Mouse (Mus musculus) mouse trophoblast stem cell (cell line): ENCODE data around the gene Rtn1.

Experiments
- in situ Hi-C, 2 experiments: fragments of 300-500 bp; cut with MseI, MboI; formaldehyde crosslinking; loops; 2 replicates in 1 of 2; 3 replicates in 1 of 2; pipeline ENCODE4 v1.15.1; 2025

Gene Rtn1

DNA sequence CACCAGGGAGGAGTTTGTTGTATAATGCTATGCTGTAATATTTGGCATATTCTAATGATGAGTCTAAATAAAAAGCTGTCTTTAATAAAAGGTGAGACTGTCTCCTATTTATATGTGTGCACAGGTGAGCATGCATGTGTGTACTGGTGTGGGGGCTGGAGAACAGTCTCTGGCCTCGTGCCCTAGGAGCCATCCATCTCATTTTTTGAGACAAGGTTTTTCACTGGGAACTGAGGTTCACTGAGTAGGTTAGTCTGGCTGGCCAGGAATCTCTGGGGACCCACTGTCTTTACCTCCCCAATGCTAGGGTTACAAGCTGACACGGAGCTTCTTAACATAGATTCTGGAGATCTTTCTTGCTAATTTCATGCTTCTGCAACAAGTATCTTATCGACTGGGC, 176.7 kb downstream of the Rtn1 start:
- in situ Hi-C loops = no loop called here

DNA sequence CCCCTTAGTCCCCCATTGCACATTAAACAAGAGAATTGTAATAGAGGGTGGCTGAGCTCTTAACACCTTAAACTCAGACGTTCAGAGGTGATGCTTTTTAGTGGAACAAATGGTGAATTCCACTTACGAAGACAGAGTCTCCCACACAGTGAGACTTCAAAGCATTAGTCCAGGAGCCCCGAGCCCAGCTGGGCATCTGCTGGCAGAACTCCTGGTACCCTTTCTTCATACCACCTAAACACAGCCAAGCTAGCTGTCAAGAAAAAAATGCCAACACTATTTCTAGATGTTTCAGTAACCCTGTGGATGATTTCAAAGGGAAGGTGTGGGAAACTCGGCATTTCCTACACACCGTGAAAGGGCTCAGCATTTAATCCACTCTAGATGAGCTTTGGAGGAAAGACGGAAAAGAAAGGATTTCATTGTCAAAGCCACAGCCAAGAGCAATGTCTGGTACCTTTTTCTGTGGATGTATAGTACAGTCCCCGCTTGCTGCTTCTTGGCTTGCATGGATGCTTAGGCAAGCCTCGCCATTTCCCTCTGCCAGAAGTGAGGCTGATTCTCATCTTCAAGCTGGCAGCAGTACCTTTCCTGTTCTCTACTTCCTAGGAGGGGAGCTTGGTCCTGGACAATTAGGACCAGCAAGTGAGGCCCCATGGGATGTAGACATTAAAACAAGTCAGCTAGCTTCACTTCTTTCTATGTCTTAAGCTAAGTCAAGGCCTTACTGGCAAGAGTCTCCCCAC, 179.2 kb downstream of the Rtn1 start:
- in situ Hi-C loops = no loop called here

DNA sequence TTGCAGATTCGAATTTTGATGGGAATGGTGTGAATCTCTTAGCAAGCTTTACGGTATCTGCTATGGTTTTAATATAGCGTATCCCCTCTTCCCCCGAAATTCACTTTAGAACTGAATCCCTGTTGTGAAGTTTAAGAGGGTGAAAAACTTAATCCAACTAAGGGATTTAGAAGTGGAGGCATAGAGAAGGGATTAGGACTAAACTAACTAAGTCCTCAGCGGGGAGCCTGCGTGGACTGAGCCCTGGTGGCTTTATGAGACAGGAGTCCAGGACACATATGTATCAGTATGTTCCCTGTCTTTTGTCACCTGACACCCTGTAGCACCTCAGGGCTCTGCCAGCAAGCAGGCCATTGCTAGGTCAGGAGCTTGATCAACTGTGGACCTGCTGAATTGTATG, 181.1 kb downstream of the Rtn1 start:
- in situ Hi-C loops = no loop called here

DNA sequence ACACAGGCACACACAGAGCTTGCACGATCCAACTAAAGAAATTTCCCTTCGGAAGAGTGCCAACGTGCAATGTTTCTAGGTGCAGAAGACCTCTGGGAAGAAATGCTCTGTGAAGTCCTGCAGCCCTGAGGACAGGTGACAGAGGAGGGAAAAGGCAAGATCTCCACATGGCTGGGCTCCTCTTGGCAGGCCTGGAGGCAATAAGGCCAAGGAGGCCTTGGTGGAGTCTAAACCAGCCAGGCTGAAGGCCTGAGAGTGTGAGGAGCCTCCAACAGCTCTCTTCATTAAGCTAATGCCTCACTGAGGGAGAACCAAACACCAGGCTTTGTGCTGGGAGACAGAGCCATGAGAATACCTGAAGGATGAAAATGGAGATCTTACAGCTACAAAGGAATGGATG, 183.5 kb downstream of the Rtn1 start:
- in situ Hi-C loops = no loop called here

DNA sequence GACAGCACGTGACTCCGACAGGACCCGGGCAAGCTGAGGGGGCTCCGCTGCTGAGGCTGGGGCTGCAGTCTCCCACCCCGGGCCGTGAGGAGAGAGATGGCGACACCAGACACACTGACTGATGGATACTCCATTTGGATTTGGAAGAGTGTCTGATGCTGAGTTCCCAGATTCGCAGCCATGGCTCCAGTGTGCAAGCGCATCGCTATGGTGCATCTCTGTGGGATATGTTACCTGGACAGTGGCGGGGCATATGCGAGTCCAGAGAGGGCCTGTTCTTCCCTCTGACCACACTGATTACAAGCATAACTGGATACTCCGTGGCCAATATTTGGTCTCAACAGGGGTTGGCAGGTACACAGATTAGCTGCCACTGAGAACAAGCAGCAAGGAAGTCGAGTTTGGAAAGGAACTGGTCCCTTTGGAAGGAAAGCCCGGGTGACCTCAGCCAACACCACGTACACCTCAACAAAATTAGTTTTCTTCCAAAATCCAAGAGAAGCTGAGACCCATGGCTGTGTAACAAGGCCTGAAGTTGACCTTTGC, 185.2 kb downstream of the Rtn1 start:
- in situ Hi-C loops = no loop called here

DNA sequence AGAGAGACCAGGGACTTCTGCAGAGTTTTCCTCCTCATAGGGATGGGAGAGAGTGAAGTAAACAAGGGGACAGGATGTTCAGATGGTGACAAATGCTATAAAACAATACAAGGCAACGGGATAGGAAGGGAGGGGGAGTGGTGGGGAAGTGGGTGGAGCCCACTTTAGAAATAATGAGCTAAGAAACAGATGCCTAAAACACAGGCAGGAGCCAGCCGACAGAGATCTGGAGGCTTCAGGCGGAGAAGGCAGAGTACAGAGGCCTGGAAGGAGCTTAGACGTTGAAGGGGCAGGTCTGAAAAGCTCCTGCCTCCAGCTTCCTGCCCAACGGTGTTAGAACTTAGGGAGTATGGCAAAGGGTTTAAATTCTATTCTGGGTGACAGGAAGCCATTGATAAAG, 195.3 kb downstream of the Rtn1 start:
- in situ Hi-C loops = no loop called here

DNA sequence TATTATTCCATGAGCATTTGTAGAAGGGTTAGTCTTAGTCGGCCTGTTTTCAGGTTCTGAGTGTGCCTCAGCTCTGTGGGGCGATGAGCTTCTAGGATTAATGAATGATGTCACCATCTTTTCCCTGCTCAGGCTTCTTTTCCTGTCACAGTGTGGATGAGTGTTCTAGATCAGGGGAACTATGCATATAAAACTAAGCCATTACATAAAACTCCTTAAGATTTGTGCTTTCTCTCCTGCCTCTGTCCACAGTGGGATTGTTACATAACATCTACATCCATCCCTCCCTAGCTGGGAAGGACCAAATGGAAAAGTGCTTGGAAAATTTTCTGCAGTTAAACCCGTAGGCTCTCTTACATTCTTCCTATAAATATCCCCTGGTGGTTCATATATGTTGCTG, 208.0 kb downstream of the Rtn1 start:
- in situ Hi-C loops = no loop called here

DNA sequence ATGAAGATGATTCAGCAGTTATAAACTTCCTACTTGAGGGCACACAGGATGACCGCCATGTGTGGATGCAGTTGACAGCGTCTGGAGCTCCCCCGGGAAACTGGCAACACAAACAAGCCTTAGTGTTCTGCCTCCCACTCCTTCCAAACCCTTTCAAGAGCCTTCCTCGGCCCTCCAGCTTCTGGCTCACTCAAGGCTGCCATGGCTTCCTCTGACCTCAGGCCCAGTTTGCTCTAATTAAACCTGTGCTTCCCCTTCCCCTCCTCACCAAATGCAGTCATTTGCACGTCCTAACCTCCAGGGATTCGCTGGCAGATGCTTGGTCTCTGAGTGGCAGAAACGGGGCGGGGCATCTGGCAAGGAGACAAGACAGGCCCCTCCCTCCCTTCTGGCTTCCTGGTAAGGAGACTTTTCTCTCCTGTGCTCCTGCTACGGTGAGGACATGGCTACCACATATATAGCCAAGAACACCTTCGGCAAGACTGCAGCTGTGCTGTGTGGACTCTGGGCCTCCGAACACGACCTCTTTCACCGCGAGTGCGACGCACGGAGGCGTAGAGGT, 210.8 kb downstream of the Rtn1 start:
- in situ Hi-C loops = no loop called here

DNA sequence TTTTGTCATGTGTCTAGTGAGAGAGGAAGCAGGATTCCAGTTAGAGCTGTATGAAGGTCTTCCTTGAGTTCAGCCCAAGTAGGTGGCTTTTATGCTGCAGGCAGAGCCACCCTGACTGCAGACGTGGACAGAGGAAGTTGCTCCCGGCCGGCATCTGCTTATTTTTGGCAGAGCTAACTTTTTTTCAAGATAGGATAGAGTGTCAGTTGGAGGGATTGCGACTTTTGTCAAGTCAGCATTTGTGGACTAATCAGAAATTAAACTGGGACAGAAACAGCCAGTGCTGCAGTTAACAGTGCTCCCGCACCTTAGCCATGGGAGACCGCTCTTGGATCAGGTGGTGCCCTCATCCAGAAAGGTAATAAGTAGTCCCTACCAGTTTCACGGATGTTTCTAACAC, 211.4 kb downstream of the Rtn1 start:
- in situ Hi-C loops = no loop called here

DNA sequence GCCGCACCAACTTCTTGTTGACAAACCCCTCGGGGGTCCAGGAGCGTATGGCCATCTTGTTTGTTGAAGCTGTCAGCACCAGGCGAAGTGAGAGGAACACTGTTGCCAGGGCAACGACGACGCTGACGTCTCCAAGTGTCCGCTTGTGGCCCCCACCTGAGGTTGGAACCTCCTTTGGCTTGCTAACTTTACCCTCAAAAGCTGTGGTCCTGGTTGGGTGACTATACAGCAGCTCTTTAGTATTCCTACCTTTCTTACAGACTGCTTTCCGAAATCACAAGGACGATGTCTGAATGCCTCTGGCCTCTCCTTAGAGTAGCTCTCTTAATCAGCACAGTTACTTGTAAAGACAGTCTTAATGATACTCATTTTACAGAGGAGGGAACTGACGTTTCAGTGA, 223.9 kb downstream of the Rtn1 start, which contains the start of gene Ccdc175:
Ccdc175 (minus strand) TSS at position 101 of the 400 bp plus-strand sequence.
- in situ Hi-C loops = no loop called here

DNA sequence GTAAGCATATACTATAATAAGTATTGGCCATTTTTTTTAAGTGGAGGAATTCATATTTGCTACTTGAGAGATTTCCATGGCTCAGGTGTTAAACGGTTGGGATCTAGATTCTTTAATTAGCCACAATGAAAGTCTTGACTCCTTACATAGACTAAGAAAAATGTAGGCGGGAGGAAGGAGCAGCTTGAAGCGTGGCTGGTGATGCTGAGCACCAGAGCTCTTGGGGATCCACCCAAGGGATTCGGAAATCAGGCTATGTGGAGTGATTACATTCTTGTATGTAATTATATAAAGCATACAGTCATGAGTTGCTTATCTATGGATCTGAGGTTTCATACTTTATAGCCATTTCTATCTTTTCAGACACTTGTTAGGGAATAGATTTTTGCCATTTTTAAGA, 229.3 kb downstream of the Rtn1 start:
- in situ Hi-C loops = no loop called here

DNA sequence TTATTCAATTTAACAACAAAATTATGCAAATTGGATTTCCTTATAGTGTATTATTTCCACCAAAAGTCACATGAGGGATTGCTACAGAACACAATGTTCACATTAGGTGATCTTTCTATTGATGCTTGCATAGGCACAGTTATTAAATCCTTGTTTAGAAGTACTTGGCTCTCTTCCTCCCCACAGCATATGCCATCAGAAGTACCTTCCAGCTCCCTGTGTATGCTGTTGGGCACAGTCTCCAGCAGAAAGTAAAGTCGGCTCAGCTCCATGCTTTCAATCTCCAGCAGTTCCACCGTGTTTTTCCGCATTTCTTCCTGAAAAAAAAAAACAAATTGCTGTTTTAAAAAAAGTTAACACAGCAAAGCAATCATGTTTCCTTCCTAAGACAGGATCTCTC, 230.5 kb downstream of the Rtn1 start:
- in situ Hi-C loops = no loop called here
